Mouse (Mus musculus): ENCODE results near the gene Snx18. TPM values are rescaled to one million over a fixed set of nuclear protein-coding genes. Genes with fewer than 3 reads are reported as not detected.

The Snx18 gene
- polyA plus RNA-seq, 1 experiment from 2014 or later = 20.8 TPM

DNA sequence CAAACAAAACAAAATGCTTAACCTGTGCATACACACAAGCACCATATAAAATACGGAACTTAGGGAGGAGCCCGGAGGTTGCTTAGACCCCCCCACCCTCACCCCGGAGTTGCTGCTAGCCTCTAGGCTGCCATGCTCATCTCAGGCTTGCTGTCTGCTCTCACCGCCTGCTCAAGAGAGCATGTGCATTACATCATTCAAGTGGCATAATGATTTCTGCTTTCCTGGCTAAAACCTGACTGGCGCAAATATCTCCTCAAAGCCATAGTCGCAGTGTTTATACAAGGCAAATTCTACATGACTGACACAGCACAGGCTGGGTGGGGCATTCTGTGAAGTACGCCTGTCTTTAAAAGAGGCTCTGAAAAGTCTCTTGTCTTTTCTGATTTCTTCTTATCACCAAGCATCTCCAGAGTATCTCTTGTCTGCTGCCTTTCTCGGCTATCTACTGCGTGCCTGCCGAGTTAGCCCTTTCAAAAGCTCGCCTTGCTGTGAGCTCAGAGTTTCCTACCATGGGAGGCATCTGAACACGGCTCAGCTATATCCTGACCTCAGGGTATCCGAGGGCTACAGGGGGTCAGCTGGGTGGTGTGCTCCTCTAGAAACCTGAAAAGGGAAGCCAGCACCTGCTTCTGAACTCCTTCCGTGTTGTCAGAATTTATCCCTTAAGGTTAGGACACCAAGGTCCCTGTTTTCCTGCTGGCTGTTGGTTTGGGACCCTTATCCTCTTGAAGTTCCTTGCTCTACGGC is 16.5 kb upstream of the Snx18 start:
- Histone ChIP-seq H3K27ac (replicated peaks) (no peak overlapping the region), H3K36me3 (no peaks in the 10 kb centered on the region), H3K4me2 (replicated peaks) (no peak overlapping the region), H3K9me3 (no peaks in the 10 kb centered on the region), H3K4me1 (no peaks in the 10 kb centered on the region), H3K9ac (replicated peaks) (no peak overlapping the region), H3K27me3 (0 out of 2 replicates have a peak, but pooled peaks cover 4% of the 10 kb centered on the region), H3K4me3 (no peak overlapping the region)
- 85% methylated on average over 15 of the region's 15 CpGs for WGBS
- no peak for ATAC-seq (ENCODE audit: low FRiP score, low read depth)

DNA sequence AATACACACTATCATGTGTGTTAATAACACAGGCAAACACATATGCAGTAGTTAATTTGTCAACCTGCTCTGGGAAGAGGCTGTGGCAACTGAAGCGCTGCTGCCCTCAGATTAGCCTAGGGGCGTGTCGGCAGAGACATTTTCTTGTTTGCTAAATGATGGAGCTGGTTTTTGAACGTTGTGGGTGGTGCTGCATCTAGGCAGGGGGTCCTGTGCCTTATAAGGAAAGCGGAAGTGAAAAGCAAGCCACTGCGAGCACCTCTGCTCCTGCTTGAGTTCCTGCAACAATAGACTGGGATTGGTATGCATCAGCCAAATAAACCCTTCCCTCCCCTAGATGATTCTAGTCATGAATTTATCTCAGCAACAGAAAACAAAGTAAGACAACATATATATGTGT is 14.1 kb upstream of the Snx18 start:
- Histone ChIP-seq H3K4me2 (replicated peaks) (no peak overlapping the region), H3K4me1 (no peaks in the 10 kb centered on the region), H3K9me3 (no peaks in the 10 kb centered on the region), H3K4me3 (no peak overlapping the region), H3K9ac (replicated peaks) (no peak overlapping the region), H3K27me3 (no peaks in the 10 kb centered on the region), H3K36me3 (no peaks in the 10 kb centered on the region), H3K27ac (replicated peaks) (no peak overlapping the region)
- no peak for ATAC-seq (ENCODE audit: low FRiP score, low read depth)
- WGBS = 59% methylated on average over 6 of the region's 6 CpGs

DNA sequence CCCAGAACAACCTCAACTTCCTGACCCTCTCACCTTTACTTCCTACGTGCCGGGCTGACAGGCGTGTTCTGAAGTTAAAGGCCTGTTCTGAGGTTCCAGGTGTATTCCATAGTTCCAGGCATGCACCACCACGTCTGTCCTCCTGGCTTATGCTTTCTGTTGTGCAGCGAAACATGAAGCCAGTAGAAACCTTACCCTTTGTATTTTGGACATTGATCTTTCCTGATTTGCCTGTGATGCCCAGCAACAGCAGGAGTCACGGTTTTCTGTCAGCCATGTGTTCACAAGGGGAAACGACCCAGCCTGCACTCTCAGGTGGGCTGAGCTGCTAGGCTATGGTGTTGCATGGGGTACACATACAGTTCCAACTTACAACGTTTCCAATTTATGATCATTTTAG is 9.2 kb upstream of the Snx18 start:
- Histone ChIP-seq H3K9me3 (no peaks in the 10 kb centered on the region), H3K4me1 (no peaks in the 10 kb centered on the region), H3K9ac (replicated peaks) (no peak overlapping the region), H3K4me2 (replicated peaks) (no peak overlapping the region), H3K4me3 (no peak overlapping the region), H3K27me3 (no peaks in the 10 kb centered on the region), H3K36me3 (no peaks in the 10 kb centered on the region), H3K27ac (replicated peaks) (no peak overlapping the region)
- no peak for ATAC-seq (ENCODE audit: low FRiP score, low read depth)
- WGBS = 80% methylated on average over 8 of the region's 8 CpGs

DNA sequence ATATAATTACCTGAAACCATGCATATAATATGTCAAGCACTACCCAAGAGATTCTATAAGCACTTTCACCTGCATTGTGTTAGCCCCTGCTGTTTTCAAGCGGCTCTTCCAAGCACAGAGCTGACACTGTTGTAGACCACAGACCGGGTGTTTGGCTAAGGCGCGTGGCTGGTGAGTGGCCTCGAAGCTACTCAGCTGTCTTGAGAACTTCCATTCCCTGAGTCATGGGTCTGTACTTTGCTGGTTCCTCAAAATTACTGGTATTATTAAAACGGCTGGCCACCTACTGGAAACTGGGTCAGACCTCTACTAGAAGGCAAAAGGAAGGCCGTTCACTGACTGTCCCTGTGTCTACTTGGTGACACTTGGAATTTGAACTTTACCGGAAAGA is 4.5 kb upstream of the Snx18 start:
- H3K27me3 ChIP-seq = no peaks in the 10 kb centered on the region
- H3K9me3 ChIP-seq = no peaks in the 10 kb centered on the region
- no peak overlapping the region for H3K4me3 ChIP-seq
- H3K27ac ChIP-seq (replicated peaks) = no peak overlapping the region
- ATAC-seq (ENCODE audit: low FRiP score, low read depth) = no peak
- no peaks in the 10 kb centered on the region for H3K4me1 ChIP-seq
- 77% methylated on average over 8 of the region's 8 CpGs for WGBS
- H3K4me2 ChIP-seq (replicated peaks) = no peak overlapping the region
- no peaks in the 10 kb centered on the region for H3K36me3 ChIP-seq
- H3K9ac ChIP-seq (replicated peaks) = no peak overlapping the region

DNA sequence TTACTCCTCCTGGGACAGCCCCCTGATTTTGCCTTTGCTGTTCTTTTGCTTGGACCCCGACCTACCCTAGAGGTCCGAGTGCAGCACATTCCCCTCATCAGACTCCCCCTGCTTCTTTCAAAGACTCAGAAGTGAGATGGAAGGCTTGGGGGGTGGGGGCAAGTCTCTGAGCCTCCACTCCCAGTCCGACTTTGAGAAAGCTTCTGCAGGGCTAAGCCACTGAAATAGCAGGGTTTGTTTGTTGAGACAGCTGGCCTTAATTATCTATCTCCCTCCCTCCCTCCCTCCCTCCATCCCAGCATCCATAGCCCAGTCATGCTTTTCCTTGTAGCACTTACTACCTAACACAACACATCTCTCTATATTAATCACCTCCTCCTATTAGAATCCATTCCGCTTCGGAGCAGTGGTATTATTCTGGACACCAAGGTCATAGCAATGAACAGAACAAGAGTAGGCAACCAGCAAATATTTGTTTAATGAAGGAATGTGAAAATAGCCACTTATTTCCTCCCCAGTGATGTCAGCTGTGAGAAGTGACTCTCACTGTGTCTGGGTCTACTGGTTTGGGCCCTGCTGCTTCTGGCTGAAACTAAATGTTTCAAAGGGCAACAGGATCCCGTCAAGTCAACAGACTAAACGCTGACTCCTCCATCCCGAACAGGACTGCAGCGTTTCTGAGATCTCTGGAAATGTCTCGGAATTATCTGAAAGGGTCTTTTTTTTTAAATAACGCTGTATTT is 3.9 kb upstream of the Snx18 start:
- Histone ChIP-seq H3K27ac (replicated peaks) (no peak overlapping the region), H3K4me3 (no peak overlapping the region), H3K9ac (replicated peaks) (no peak overlapping the region), H3K36me3 (no peaks in the 10 kb centered on the region), H3K9me3 (no peaks in the 10 kb centered on the region), H3K4me2 (replicated peaks) (no peak overlapping the region), H3K27me3 (no peaks in the 10 kb centered on the region), H3K4me1 (peaks cover 4% of the 10 kb centered on the region)
- ATAC-seq (ENCODE audit: low FRiP score, low read depth) = no peak
- WGBS = 59% methylated on average over 11 of the region's 11 CpGs

DNA sequence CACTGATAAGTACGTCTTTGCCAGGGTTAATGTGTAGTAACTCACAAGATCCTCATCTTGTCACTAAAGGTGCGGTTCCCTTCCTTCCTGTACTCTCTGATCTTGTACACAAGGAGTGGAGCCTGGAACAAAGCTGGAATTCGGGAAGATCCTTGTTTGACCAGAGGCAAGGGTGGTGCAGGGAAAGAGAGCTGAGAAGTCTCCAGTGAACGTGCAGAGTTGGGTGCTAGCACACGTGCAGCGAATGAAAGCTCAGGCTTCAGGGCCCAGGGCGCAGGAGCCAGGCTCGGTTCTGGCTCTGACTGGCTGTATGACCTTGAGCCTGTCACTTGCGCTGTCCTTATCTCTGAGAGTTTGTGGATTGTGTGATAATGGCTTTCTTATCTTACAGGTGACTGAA is 639 bp upstream of the Snx18 start:
- Histone ChIP-seq H3K9ac (replicated peaks) (no peak overlapping the region), H3K36me3 (no peaks in the 10 kb centered on the region), H3K9me3 (no peaks in the 10 kb centered on the region), H3K4me2 (replicated peaks) (no peak overlapping the region), H3K4me3 (no peak overlapping the region), H3K27ac (replicated peaks) (no peak overlapping the region), H3K4me1 (peaks cover 36% of the 10 kb centered on the region), H3K27me3 (0 out of 2 replicates have a peak, but pooled peaks cover 4% of the 10 kb centered on the region)
- 74% methylated on average over 9 of the region's 9 CpGs for WGBS
- no peak for ATAC-seq (ENCODE audit: low FRiP score, low read depth)

DNA sequence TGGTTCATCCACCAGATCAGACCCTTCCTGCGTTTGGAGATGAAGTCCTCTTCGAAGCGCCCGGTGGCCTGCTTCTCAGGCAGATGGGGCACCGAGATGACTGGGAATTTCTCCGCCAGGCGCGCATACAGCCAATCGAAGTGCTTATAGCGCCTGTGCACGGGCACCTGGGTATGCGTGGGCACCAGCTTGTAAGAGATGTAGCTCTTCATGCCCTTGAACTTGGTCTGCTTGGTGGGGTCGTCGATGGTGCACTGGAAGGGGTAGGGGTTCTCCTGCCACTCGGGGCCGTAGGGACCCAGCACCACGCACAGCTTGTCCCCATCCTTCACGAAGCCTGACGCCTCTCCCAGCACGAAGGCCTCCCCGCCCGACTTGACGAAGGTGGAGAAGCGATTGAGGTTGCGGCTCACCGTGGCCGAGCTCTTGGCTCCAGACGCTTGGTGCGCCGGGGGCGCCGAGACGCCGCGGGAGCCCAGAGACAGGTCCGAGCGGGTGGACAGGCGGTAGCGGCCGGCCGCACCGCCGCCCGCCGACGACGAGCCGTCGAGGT is 950 bp downstream of the Snx18 start:
- Histone ChIP-seq H3K4me2 (replicated peaks) (peak overlapping the region; percentile 91), H3K27ac (replicated peaks) (peak overlapping the region; percentile 85), H3K9ac (replicated peaks) (peak overlapping the region; percentile 88), H3K4me3 (peak overlapping the region; percentile 71), H3K36me3 (no peaks in the 10 kb centered on the region), H3K4me1 (peaks cover 52% of the 10 kb centered on the region), H3K27me3 (0 out of 2 replicates have a peak, but pooled peaks cover 4% of the 10 kb centered on the region), H3K9me3 (no peaks in the 10 kb centered on the region)
- ATAC-seq (ENCODE audit: low FRiP score, low read depth) = 0 out of 2 replicates have a peak, but pooled peaks have one; percentile 3
- 11% methylated on average over 49 of the region's 49 CpGs for WGBS

DNA sequence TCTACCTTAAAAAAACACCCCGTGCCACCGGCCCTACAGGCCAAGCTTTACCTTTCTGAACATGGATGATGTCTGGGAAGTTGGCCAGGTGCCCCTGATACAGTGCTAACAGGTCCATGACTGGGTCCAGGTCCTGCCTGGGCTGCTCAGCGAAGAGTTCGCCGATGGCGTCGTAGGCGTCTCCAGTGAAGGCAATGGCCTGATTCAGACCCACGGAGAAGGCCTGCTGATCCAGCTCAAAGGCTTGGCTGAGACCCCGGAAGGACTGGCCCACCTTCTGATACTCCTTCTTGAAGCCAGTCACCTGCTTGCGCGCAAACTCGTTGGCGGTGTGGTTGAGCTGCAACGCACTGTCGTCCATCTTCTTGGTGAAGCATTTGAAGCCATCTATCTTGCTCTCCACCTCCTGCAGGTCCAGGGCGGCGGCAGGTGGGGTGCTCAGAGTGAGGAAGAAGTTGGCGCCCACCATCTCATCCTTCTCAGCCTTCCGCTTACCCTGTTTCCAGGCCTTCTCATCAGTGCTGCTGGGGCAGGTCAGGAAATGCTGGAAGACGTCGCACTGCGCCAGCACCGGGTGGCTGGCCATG is 1.5 kb downstream of the Snx18 start:
- Histone ChIP-seq H3K9me3 (no peaks in the 10 kb centered on the region), H3K4me3 (peak overlapping the region; percentile 71), H3K4me1 (peaks cover 57% of the 10 kb centered on the region), H3K27ac (replicated peaks) (no peak overlapping the region; the same call in 1 of the 2 replicates), H3K27me3 (0 out of 2 replicates have a peak, but pooled peaks cover 4% of the 10 kb centered on the region), H3K9ac (replicated peaks) (peak overlapping the region; percentile 88; the same call in 1 of the 2 replicates), H3K4me2 (replicated peaks) (peak overlapping the region; percentile 91), H3K36me3 (no peaks in the 10 kb centered on the region)
- no peak for ATAC-seq (ENCODE audit: low FRiP score, low read depth)
- 74% methylated on average over 24 of the region's 24 CpGs for WGBS

DNA sequence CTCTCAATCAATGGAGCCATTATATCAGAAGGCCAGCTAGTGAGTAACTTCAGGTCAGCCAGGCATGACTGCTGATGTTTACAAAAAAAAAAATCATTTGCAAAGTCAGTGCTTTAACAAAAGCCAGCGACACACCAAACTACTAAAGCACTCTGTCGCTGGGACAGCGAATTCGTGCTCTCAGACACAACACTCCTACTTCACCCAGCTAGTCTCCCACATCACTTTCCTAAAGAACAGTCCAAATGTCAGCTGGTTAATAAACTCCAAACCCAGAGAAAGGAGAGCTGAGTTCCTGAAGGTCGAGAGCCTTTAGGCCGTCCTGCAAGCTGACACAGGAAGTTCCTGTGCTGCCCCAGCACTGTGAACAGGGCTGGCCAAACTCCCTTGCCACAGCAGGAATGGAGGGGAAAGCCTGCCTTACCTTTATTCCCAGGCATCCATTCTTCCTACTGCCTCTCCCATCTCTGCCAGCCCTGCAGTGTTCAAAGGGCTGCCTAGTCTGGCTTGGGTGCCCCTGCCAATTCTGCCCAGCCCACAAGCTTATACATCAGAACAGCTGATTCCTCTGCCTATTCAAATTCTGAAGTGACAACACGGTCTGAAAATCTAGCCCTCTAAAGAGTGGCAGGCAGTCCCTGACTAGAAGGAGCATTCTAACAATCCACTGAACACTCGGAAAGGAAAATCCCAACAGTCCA is 2.2 kb downstream of the Snx18 start:
- H3K4me3 ChIP-seq = peak overlapping the region; percentile 71
- H3K9me3 ChIP-seq = no peaks in the 10 kb centered on the region
- ATAC-seq (ENCODE audit: low FRiP score, low read depth) = no peak
- H3K4me1 ChIP-seq = peaks cover 64% of the 10 kb centered on the region
- no peak overlapping the region for H3K27ac ChIP-seq (replicated peaks)
- H3K36me3 ChIP-seq = no peaks in the 10 kb centered on the region
- peak overlapping the region; percentile 91 for H3K4me2 ChIP-seq (replicated peaks)
- 13% methylated on average over 8 of the region's 8 CpGs for WGBS
- H3K27me3 ChIP-seq = 0 out of 2 replicates have a peak, but pooled peaks cover 4% of the 10 kb centered on the region
- H3K9ac ChIP-seq (replicated peaks) = peak overlapping the region; percentile 88

DNA sequence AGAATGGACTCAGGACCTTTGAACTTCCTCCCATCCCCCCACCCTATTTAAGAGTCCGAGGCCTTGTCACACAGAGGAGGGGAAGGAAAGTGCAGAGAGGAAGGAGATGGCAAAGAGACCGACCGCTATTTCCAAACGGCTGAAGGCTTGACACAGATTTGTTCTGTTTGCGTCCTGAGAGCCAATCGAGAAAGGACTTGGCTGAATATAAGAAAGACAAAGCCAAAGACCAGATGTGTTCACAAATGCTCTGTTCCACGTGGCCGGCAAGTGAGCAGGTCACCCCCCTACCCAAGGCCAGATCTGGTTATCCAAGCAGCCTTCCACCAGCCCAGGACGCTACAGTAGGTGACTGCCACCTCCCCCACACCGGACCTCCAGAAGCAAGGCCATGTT is 2.8 kb downstream of the Snx18 start:
- 1% methylated on average over 10 of the region's 10 CpGs for WGBS
- 0 out of 2 replicates have a peak, but pooled peaks cover 4% of the 10 kb centered on the region for H3K27me3 ChIP-seq
- H3K36me3 ChIP-seq = no peaks in the 10 kb centered on the region
- no peak for ATAC-seq (ENCODE audit: low FRiP score, low read depth)
- H3K4me2 ChIP-seq (replicated peaks) = peak overlapping the region; percentile 91
- no peak overlapping the region for H3K27ac ChIP-seq (replicated peaks)
- peak overlapping the region; percentile 71 for H3K4me3 ChIP-seq
- peaks cover 69% of the 10 kb centered on the region for H3K4me1 ChIP-seq
- H3K9ac ChIP-seq (replicated peaks) = peak overlapping the region; percentile 88
- H3K9me3 ChIP-seq = no peaks in the 10 kb centered on the region

Measured in midbrain, embryonic 12.5 days (tissue).